Mouse (Mus musculus): Measurements from ENCODE around the gene Sdr39u1. TPM values are rescaled to one million over a fixed set of nuclear protein-coding genes. Genes with fewer than 3 reads are reported as not detected.

The Sdr39u1 gene
- polyA plus RNA-seq, 1 experiment from 2014 or later: 73.6 TPM

DNA sequence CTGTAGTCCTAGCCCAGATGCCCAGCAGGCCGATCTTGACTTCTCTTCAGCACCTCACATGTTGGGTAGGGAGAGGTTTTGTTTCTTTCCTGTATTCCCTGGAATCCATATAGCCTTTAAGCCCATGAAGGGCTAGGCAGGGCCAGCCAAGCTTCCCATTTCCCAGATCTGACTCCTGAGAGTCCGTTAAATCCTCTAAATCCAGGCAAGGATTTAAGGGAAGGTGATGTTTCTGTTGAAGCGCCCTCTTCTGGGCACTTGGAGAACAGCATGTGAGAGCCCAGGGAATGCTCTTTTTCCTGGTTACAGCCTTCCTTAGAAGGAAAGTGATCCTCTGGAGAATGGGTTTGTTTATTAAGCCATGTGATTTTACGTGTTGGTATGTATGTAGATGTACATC is 33.1 kb downstream of the Sdr39u1 start:
- H3K4me1 ChIP-seq (replicated peaks): peaks cover 12% of the 10 kb centered on the region
- 34% methylated on average over 4 of the region's 4 CpGs for WGBS
- no peak for ATAC-seq
- H3K36me3 ChIP-seq: peaks cover 51% of the 10 kb centered on the region
- no peak overlapping the region for H3K27ac ChIP-seq
- H3K27me3 ChIP-seq (replicated peaks): no peaks in the 10 kb centered on the region
- H3K9ac ChIP-seq: no peak overlapping the region
- H3K4me2 ChIP-seq (replicated peaks): no peak overlapping the region
- no peaks in the 10 kb centered on the region for H3K9me3 ChIP-seq
- no peak overlapping the region for H3K4me3 ChIP-seq (replicated peaks)

DNA sequence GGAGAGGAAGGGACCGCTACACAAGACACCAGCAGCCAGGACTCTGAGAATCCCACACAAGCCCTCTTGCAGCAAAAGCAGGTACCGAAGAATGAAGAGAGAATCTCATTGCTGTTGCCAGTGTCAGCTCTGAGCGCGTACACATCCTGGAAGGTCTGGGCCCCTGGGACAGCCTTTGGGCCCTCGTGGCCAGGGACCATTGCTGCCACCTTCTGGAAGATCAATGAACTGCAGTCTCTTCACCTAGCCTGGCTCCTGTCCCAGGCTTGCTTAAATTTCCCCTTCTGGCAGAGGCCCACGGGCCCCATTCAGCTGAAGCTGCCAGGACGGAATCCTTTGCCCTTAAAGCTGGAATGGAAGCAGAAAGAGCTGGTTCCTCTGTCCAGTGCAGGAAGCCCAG is 36.3 kb downstream of the Sdr39u1 start:
- H3K4me1 ChIP-seq (replicated peaks): peaks cover 22% of the 10 kb centered on the region
- peak; percentile 79 for ATAC-seq
- H3K9me3 ChIP-seq: no peaks in the 10 kb centered on the region
- H3K36me3 ChIP-seq: peaks cover 32% of the 10 kb centered on the region
- 26% methylated on average over 7 of the region's 7 CpGs for WGBS
- H3K27ac ChIP-seq: no peak overlapping the region
- H3K4me3 ChIP-seq (replicated peaks): no peak overlapping the region
- no peaks in the 10 kb centered on the region for H3K27me3 ChIP-seq (replicated peaks)
- H3K9ac ChIP-seq: no peak overlapping the region
- H3K4me2 ChIP-seq (replicated peaks): no peak overlapping the region

DNA sequence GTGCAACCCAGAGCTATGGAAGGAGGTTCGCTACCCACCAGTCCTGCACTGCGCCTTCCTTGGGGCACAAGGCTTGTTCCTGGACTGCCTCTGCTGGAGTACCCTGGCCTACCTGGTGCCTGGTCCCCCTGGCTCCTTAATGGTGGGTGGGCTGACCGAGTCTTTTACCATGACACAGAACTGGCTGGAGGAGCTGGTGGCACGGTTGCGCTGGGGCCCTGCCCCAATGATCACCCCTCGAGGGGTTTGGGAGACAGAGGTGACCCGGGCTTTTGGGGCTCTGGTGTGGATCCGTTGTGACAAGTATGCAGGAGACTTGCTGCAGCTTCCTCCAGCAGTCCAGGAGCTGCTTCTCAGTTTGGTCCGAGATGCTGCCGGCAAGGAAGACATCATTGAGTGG is 37.1 kb downstream of the Sdr39u1 start:
- no peaks in the 10 kb centered on the region for H3K9me3 ChIP-seq
- no peak overlapping the region for H3K27ac ChIP-seq
- peaks cover 24% of the 10 kb centered on the region for H3K36me3 ChIP-seq
- WGBS: 90% methylated on average over 10 of the region's 10 CpGs
- H3K4me3 ChIP-seq (replicated peaks): no peak overlapping the region
- H3K4me1 ChIP-seq (replicated peaks): peaks cover 27% of the 10 kb centered on the region
- H3K9ac ChIP-seq: no peak overlapping the region
- ATAC-seq: no peak
- H3K4me2 ChIP-seq (replicated peaks): no peak overlapping the region
- H3K27me3 ChIP-seq (replicated peaks): no peaks in the 10 kb centered on the region

DNA sequence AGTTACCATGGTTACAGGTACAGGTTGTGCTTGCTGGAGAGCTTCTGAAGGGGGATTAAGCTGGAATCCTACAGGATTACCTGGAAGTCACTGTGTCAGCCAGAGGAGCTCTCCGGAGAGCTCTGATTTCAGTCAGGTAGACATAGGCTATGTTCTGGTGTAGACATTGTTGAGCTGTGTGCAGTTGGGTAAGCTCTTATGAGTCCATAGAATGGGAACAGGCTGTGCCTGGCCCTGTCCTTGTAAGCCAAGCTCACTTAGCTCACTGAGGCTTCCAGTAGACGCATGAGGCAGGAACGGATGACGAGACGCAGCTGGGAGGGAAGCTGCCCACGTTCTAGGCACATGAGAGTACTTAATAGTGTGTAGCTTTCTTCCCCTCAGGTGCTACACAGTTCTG is 37.9 kb downstream of the Sdr39u1 start:
- WGBS: 55% methylated on average over 6 of the region's 6 CpGs
- Histone ChIP-seq H3K27me3 (replicated peaks) (no peaks in the 10 kb centered on the region), H3K9me3 (no peaks in the 10 kb centered on the region), H3K4me3 (replicated peaks) (no peak overlapping the region), H3K4me1 (replicated peaks) (peaks cover 34% of the 10 kb centered on the region), H3K9ac (no peak overlapping the region), H3K4me2 (replicated peaks) (no peak overlapping the region), H3K36me3 (peaks cover 20% of the 10 kb centered on the region), H3K27ac (no peak overlapping the region)
- no peak for ATAC-seq

DNA sequence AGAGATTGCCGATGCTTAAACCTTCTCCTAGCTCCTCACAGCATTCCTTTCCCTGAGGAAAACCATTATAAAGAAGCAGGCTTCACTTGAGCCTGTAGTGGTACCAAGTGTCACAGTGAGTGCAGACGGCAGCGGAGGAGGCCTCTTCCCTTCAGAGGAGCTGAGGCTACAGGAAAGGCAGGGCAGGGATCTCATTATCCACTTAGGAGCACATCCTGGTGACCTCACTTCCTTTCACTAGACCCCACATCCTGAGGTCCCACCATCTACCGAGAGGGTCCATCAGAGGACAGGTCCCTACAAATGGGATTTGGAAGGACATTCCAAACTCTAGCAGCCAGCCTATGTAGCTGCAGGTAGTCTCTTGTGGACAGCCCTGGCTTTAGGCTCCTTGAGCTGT is 42.5 kb downstream of the Sdr39u1 start:
- no peak overlapping the region for H3K27ac ChIP-seq
- H3K36me3 ChIP-seq: no peaks in the 10 kb centered on the region
- H3K4me3 ChIP-seq (replicated peaks): no peak overlapping the region
- no peaks in the 10 kb centered on the region for H3K27me3 ChIP-seq (replicated peaks)
- peak overlapping the region; percentile 42 for H3K4me2 ChIP-seq (replicated peaks)
- no peaks in the 10 kb centered on the region for H3K9me3 ChIP-seq
- 52% methylated on average over 4 of the region's 4 CpGs for WGBS
- H3K4me1 ChIP-seq (replicated peaks): peaks cover 51% of the 10 kb centered on the region
- no peak for ATAC-seq
- H3K9ac ChIP-seq: no peak overlapping the region

DNA sequence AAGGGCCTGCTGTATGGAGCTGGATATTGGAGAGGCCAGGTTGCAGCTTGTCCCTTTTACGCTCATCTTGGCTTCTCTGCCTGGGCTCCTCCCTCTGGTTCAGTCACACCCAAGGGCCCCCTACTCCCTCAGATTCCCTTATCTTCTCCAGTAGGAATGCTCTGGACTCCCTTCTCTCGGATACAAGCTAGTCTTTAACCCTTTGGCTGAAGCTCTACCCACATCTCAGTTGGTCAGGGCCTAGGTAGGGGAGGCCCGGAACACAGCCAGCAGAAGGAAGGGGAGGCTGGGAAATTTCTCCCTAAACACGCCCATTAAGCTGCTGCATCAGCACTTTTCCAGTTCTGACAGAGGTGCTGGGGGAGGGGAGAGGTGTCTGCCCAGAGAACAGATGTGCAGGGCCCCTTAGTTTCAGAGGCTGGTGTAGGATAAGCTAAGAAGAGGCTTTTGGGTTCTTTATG is 45.0 kb downstream of the Sdr39u1 start:
- Histone ChIP-seq H3K4me3 (replicated peaks) (peak overlapping the region; percentile 65), H3K4me1 (replicated peaks) (peaks cover 49% of the 10 kb centered on the region), H3K27ac (peak overlapping the region; percentile 97), H3K4me2 (replicated peaks) (peak overlapping the region; percentile 80), H3K9me3 (no peaks in the 10 kb centered on the region), H3K9ac (peak overlapping the region; percentile 73), H3K36me3 (no peaks in the 10 kb centered on the region), H3K27me3 (replicated peaks) (no peaks in the 10 kb centered on the region)
- ATAC-seq: peak; percentile 50
- WGBS: 9% methylated on average over 4 of the region's 4 CpGs

DNA sequence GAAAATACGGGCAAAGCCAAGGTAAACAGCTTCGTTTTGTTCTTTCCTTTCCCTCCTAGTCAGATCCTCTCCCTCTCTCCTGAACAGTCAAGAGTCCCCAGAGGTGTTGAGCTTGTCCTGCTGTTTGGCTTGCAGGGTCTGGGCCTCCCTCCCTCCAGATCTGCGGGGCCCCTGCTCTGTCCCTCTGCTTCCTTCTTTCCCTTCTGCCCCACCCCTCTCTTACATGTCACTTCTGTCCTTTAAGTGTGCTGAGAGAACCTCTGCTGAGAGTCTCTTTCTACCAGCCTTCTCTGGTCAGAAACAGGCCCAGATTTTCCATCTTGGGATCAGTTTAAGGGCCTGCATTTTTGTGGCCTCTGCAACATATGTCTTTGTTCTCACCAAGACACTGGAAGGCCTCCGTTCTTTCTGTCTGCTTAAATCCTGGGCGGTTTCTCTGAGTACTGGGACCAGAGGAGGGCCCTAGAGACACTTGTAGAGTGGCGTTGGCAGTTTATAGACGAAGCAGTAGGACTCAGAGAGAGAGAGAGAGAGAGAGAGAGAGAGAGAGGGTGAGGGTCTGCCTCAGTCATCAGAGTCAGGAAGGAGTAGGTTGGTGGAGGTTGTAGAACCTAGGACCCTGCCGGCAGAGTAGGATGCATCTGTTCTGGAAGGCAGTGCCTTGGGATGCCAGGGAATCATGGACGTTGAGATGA is 45.5 kb downstream of the Sdr39u1 start:
- H3K9ac ChIP-seq: peak overlapping the region; percentile 73
- ATAC-seq: peak; percentile 48
- H3K4me3 ChIP-seq (replicated peaks): peak overlapping the region; percentile 65
- no peaks in the 10 kb centered on the region for H3K9me3 ChIP-seq
- peaks cover 49% of the 10 kb centered on the region for H3K4me1 ChIP-seq (replicated peaks)
- peak overlapping the region; percentile 97 for H3K27ac ChIP-seq
- no peaks in the 10 kb centered on the region for H3K27me3 ChIP-seq (replicated peaks)
- WGBS: 3% methylated on average over 9 of the region's 9 CpGs
- no peaks in the 10 kb centered on the region for H3K36me3 ChIP-seq
- H3K4me2 ChIP-seq (replicated peaks): peak overlapping the region; percentile 80

DNA sequence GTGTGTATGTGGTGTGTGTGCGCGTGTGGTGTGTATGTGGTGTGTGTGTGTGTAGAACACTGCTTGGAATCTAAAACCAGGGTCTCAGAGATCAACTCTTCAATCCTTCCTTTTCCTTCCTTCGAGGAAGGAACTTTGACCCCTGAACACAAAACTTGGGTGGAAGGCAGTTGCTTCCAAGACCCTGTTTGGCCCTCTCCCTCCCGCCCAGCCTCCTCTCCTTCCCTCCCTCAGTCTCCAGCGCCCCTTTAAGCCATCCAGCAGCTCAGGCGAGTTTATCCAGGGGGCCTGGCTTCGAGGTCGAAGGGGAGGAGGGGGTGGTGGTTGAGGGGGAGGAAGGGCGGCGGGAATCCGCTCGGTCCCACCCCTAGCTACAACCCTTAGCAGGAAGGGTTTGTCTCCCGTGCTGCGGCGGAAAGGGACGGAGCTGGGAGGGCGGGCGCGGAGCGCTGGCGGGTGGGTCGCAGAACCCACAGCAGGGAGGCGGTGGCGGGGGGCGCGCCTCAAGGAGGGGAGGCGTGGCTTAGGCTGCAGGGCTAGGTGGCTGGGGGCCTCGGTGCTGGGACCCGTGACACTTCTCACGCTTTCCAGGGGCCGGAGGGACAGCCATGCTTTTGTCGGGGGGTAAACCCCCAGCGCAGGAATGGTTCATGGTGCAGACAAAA is 46.3 kb downstream of the Sdr39u1 start, which contains the start of gene Nynrin:
Nynrin (plus strand) TSS at position 390 of the 665 bp plus-strand sequence.
- under 1% methylated on average over 32 of the region's 33 CpGs for WGBS
- Histone ChIP-seq H3K27ac (peak within 1 kb of the TSS; percentile 97), H3K4me2 (replicated peaks) (peak within 1 kb of the TSS; percentile 80), H3K4me3 (replicated peaks) (peak within 1 kb of the TSS; percentile 65), H3K36me3 (no peaks in the 10 kb centered on the region), H3K9ac (peak within 1 kb of the TSS; percentile 73), H3K4me1 (replicated peaks) (peaks cover 49% of the 10 kb centered on the region), H3K9me3 (no peaks in the 10 kb centered on the region), H3K27me3 (replicated peaks) (no peaks in the 10 kb centered on the region)
- peak; percentile 89 for ATAC-seq

DNA sequence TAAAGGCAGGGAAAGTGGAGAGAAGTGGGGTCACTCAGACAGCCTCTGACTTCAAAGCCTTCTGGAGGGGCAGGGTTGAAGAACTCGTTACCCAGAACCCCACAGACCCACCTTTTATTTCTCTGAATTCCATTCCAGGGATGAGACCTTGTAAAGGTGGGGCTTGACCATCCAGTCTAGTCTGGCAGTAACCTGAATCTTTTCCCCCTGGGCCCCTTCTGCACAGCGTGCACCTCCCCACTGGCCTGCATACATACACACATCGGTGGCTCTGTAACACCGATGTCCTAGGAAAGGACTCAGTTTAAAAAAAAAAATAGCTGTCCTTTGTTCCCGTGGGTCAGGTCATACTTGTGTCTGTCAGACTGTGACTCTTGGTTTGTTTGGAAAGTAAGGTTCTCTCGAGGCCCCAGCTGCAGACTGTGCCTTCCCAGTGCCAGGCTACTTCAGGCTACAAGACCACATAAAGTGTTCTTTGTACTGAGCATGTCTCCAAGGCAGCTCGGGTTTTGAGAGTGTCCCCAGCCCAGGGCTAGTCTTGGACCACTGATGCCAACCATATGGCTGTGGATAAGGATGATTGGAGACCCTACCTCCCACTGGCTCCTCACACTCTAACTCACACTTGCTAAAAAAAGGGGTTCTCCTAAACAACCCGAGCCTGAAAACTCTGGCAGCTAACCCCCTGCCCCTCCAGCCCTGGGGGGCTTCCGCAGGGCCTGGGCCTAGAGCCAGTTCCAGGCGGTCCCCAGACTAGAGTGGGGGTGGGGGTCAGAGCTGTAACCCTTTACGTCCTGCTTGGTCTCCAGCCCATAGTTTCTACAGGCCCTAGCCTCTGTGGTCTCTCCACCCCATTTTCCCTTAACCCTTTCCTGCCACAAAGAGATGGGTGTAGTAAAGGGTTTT is 47.2 kb downstream of the Sdr39u1 start:
- Histone ChIP-seq H3K4me3 (replicated peaks) (peak overlapping the region; percentile 65), H3K4me2 (replicated peaks) (peak overlapping the region; percentile 80), H3K36me3 (no peaks in the 10 kb centered on the region), H3K9ac (peak overlapping the region; percentile 73), H3K27me3 (replicated peaks) (no peaks in the 10 kb centered on the region), H3K4me1 (replicated peaks) (peaks cover 44% of the 10 kb centered on the region), H3K9me3 (no peaks in the 10 kb centered on the region), H3K27ac (peak overlapping the region; percentile 97)
- ATAC-seq: peak; percentile 60
- 4% methylated on average over 11 of the region's 11 CpGs for WGBS

DNA sequence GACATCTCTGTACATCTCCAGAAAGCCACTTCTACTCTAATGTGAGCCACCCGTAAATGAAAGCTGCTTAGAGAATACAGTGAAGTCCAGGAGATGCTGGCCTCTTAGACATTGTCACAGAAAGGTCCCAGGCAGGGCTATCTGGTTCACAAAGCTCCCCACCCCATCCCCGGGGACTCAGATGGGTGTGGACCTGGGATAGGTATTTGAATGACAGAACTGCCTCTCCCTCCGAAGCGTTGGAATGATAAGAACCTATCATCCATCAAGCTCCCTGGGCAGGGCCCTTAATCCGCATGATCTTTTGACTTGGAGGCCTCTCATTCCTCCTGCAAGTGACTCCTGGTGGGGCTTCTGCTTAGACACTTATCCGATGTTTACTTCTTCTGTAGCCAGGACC is 49.2 kb downstream of the Sdr39u1 start:
- Histone ChIP-seq H3K4me2 (replicated peaks) (no peak overlapping the region), H3K4me3 (replicated peaks) (no peak overlapping the region), H3K9ac (no peak overlapping the region), H3K27me3 (replicated peaks) (no peaks in the 10 kb centered on the region), H3K4me1 (replicated peaks) (peaks cover 27% of the 10 kb centered on the region), H3K27ac (no peak overlapping the region), H3K9me3 (no peaks in the 10 kb centered on the region), H3K36me3 (no peaks in the 10 kb centered on the region)
- no peak for ATAC-seq
- 42% methylated on average over 6 of the region's 6 CpGs for WGBS
